Mouse (Mus musculus): ENCODE results near the gene Top3a.
A peak's percentile ranks its signal among the peaks of the same experiment; 100 is the strongest.

Top3a gene

GRCm38 (mm10) chr11:60712639-60713255 lies 64.4 kb downstream of the Top3a start:
- no peak for DNase-seq (ENCODE audit: low read depth, low spot score)

DNA sequence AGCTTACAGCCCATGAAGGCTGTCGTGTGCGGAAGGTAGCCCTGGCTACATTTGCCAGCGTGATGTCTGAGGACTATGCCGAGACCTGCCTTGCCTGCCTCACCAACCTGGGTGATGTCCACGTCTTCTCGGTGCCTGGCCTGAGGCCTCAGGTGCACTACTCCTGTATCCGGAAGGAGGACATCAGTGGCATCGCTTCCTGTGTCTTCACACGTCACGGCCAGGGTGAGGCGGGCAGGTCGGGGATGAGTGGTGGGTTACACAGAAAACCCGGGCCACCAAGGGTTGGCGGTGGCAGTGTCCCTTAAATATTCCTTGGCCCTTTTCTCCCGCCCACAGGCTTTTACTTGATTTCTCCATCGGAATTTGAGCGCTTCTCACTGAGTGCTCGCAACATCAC lies 65.1 kb downstream of the Top3a start:
- no peak for DNase-seq (ENCODE audit: low read depth, low spot score)

GRCm38 (mm10) chr11:60711218-60711617 lies 65.9 kb downstream of the Top3a start:
- no peak for DNase-seq (ENCODE audit: low read depth, low spot score)

- DNase-seq (ENCODE audit: low read depth, low spot score) = no peak
Observed at GRCm38 (mm10) chr11:60709481-60710465, 67.4 kb downstream of the Top3a start.

DNA sequence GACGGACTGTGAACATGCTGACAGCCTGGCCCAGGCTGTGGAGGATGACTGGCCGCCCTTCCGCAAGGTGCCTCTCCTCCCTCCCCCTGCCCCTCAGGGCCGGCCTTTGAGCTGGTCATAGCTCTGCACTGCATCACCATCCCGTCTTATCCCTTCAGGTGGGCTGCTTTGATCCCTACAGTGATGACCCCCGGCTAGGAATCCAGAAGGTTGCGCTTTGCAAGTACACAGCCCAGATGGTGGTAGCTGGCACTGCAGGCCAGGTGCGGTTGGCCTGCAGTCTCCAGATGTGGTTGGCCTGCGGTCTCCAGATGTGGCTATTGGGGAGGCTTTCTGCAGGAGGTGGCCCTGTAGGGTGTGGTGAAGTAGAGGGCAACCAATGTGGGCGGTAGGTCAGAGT lies 68.5 kb downstream of the Top3a start:
- DNase-seq (ENCODE audit: low read depth, low spot score) = no peak

GRCm38 (mm10) chr11:60707672-60708071 lies 69.5 kb downstream of the Top3a start:
- no peak for DNase-seq (ENCODE audit: low read depth, low spot score)

- DNase-seq (ENCODE audit: low read depth, low spot score) = no peak
Observed at GRCm38 (mm10) chr11:60706696-60707480, 70.3 kb downstream of the Top3a start.

GRCm38 (mm10) chr11:60706076-60706475 lies 71.1 kb downstream of the Top3a start:
- DNase-seq (ENCODE audit: low read depth, low spot score) = no peak

DNA sequence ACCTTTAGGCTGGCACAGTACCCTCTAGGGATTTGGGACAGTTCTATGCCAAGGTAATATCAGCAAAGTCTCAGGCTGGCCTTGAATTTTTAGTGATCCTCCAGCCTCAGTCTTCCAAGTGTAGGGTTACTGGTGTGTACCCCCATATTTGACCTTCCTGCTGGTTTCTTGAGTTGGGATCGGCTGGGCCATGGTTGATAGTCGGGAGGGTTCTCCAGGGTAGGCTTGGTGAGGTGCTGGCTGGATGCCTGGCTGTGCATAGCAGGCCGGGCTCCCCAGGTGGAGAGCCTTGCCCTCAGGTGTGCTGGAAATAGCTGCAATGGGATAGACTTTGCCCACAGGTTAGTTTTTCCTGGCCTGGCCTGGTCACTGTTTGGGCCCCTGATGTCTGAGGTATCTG lies 71.9 kb downstream of the Top3a start:
- DNase-seq (ENCODE audit: low read depth, low spot score) = no peak

DNA sequence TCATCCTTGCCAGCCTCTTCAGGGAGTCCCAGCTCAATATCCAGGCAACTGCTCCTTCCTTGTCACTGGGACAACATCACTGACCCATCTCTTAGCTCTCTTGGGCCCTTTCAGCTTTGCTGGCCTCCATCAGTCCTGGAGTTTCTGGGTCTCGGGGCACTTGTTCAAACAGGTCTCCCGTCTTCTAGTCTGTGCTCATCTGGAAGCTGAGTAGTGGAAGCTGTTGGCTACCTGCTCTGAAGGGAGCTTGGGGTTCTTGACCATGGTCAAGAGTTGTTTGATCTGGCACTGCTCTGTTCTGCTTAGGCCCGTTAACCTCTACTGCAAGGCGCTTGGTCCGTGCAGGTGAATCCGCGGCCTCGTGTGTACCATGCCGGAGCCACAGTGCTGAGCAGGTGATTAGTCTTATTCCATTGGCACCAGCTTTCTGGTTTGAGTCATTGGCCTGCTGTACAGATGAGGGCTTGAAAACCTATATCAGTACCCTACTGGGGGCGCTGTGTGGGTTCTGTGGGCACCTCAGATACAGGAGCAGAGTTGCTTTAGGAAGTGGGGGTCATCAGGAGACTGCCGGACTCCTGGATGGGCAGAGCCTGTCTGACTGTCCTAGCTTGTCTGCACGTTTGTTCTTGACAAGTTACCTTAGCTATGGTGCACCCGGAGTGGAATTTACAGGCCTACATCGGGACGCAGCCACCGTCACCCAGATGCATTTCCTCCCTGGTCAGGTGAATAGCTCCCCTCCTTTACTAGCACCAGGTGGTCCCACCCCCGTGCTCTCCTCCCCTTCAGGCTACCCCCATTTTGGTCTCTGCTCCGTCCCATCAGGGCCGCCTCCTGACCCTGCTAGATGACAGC lies 72.9 kb downstream of the Top3a start:
- DNase-seq (ENCODE audit: low read depth, low spot score) = no peak

DNA sequence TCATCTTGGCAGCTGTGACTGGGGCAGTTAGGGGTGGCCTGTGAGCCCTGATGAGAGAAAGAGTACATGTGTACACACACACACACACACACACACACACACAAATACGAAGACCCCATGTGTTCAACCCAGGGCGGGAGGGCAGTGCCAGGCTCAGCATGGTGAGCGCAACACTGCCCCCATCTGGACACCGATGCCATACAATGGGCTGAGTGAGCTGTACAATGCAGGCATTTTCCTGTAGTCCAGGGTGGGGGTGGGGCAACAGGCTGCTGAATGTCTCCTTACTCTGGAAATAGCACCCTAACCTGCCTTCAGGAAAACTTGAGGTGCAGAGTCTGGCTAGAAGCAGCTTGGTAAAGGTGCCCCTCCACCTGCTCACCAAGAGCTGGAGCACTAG lies 74.0 kb downstream of the Top3a start:
- peak; percentile 73 for DNase-seq (ENCODE audit: low read depth, low spot score)

GRCm38 (mm10) chr11:60701611-60702010 lies 75.6 kb downstream of the Top3a start:
- no peak for DNase-seq (ENCODE audit: low read depth, low spot score)

DNA sequence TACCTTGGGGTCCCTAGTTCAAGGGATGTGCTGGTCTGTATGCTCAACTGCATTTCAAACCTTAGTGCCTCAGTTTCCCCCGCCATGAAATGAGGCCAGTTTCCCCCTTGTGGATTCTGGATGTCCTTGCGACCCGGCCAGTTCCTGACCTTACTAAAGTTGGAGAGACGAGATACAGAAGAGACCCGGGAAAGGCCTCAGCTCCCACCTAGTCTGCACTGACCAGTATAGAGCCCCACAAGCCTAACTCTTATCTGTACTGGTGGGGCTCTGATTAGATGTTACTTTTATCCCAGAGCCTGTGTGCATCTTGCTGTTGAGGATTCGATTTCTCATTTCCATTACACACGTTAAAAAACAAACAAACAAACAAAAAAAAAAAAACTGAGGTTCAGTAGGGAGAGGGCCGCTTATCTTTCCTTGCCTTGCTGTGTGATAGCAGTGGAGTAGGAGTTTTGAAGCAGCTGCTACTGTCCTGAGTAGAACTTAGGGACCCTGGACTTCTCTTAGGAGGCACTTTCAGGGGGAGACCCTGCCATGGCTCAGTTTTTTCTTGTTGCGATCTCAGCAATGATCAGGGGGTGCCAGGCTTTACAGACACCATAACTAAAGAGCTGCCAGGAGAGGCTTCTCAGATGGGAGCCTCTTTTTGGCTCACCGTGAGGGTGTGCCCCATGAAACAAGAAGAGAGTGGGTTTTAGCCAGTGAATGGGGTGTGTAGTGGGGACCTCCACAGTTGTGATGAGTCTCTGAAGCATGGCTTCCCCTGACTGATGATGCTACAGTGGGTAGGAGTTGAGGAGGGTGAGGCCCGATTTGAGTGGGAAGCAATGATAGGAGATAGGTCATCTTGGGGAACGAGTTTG lies 76.6 kb downstream of the Top3a start:
- DNase-seq (ENCODE audit: low read depth, low spot score) = no peak

- peak; percentile 91 for DNase-seq (ENCODE audit: low read depth, low spot score)
Observed at GRCm38 (mm10) chr11:60699524-60700075, 77.6 kb downstream of the Top3a start, which contains the start of gene Llgl1. TSS of gene Llgl1 (plus strand) at chr11:60699723.

DNA sequence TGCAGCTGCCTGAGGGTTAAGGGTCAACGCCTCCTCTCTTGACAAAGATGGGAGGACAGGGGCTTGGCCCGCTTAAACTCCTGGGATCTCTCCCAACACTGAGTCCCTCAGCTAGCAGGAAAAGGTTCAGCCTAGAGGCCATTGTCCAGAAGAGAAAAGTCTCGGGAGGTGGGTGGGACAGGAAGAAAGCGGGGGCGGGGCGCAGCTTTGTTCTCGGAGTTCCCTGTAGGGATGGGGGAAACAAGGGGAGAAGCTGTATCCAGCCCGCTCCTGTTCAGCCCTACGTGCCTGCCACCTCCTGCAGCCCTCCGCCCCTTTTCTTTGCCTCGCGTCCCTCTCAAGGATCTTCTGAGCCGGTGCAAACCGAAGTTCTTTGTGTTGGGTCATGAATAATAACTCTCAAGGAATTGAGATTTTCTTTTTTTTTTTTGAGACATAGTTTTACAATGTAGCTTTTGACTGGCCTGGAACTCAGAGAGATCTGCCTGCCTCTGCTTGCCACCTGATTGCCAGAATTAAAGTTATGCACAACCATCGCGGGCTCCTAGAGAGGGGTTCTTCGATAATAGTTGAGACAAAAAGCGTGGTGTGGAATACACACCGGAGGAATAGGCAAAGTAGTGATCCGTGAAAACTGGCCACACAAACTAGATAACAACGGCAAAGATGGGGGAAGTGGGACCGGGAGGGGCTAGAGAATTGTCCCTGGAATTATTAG lies 78.2 kb downstream of the Top3a start:
- DNase-seq (ENCODE audit: low read depth, low spot score) = peak; percentile 96

DNA sequence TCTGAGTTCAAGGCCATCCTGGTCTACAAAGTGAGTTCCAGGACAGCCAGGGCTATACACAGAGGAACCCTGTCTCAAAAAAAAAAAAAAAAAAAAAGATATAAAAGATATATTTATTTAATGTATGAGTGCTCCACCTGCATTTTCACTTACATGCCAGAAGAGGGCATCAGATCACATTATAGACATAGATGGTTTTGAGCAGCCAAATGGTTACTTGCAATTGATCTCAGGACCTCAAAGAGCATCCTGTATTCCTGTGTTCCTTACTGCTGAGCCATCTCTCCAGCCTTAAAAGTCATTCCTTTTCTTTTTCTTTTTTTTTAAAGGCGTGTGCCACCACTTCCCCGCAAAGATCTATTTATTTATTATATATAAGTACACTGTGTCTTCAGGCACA lies 79.6 kb downstream of the Top3a start:
- peak; percentile 61 for DNase-seq (ENCODE audit: low read depth, low spot score)

GRCm38 (mm10) chr11:60696165-60696564 lies 81.0 kb downstream of the Top3a start:
- no peak for DNase-seq (ENCODE audit: low read depth, low spot score)
